Mouse (Mus musculus) thymus, adult 2 months (tissue): ENCODE measurements around the gene Pitpnm2. TPM values are rescaled to one million over a fixed set of nuclear protein-coding genes. Genes with fewer than 3 reads are reported as not detected.
"Not testable (repeated sequence)": the region's sequence is repeated elsewhere in the genome, so short reads cannot be mapped to it uniquely, and the experiment has no call there.

Experiments
- DNase-seq: peaks from one replicate; pipeline ENCODE4 v3.0.0; 2021
- H3K27ac ChIP-seq: fragments of 200-500 bp; 2 replicates; pipeline ENCODE4 v1.5.1; 2012; ENCODE audit warnings: low read length, control low read depth; ENCODE audit not compliant: control insufficient read depth, insufficient read depth
- H3K27me3 ChIP-seq: fragments of 200-500 bp; 2 replicates; pipeline ENCODE4 v1.6.1; 2012; ENCODE audit warnings: mild to moderate bottlenecking, low read length, moderate library complexity, mixed read lengths; ENCODE audit not compliant: control insufficient read depth, insufficient read depth
- H3K36me3 ChIP-seq: fragments of 200-500 bp; 2 replicates; pipeline ENCODE4 v1.6.1; 2012; ENCODE audit warnings: mild to moderate bottlenecking, low read length, moderate library complexity; ENCODE audit not compliant: control insufficient read depth, insufficient read depth
- H3K4me1 ChIP-seq: fragments of 200-500 bp; replicated peaks from 2 replicates; pipeline ENCODE4 v1.6.1; 2012; ENCODE audit warnings: low read length; ENCODE audit not compliant: control insufficient read depth, insufficient read depth
- H3K4me3 ChIP-seq: fragments of 200-500 bp; 2 replicates; pipeline ENCODE4 v1.5.1; 2012; ENCODE audit warnings: mild to moderate bottlenecking, low read length, control low read depth, moderate library complexity; ENCODE audit not compliant: control insufficient read depth, insufficient read depth
- CTCF ChIP-seq: fragments of 200-500 bp; IDR thresholded peaks from 2 replicates; pipeline ENCODE4 v1.5.1; 2012; ENCODE audit warnings: mild to moderate bottlenecking, control low read depth, low read length, moderate library complexity, borderline replicate concordance; ENCODE audit not compliant: control insufficient read depth, poor library complexity, insufficient read depth; ENCODE audit errors: extremely low read depth
- POLR2A ChIP-seq: fragments of 200-500 bp; IDR thresholded peaks from 2 replicates; pipeline ENCODE4 v1.6.1; 2012; ENCODE audit warnings: mild to moderate bottlenecking, low read length, control low read depth, moderate library complexity; ENCODE audit not compliant: control insufficient read depth, poor library complexity, insufficient read depth; ENCODE audit errors: extremely low read depth
- WGBS: fragments of 180-500 bp; shearing (Covaris S2); methylation state at CpG from one replicate; pipeline ENCODE4 v1.1.7; 2018; 5-methylcytosine and 5-hydroxymethylcytosine counted together
- polyA plus RNA-seq: library from polyadenylated mRNA; depleted of rRNA; stranded (reverse); fragments of >200 nt; gene quantifications from 2 replicates; pipeline ENCODE4 v1.2.3, GENCODE M21; 2012

Gene Pitpnm2
- polyA plus RNA-seq, 1 experiment, result 279 TPM

DNA sequence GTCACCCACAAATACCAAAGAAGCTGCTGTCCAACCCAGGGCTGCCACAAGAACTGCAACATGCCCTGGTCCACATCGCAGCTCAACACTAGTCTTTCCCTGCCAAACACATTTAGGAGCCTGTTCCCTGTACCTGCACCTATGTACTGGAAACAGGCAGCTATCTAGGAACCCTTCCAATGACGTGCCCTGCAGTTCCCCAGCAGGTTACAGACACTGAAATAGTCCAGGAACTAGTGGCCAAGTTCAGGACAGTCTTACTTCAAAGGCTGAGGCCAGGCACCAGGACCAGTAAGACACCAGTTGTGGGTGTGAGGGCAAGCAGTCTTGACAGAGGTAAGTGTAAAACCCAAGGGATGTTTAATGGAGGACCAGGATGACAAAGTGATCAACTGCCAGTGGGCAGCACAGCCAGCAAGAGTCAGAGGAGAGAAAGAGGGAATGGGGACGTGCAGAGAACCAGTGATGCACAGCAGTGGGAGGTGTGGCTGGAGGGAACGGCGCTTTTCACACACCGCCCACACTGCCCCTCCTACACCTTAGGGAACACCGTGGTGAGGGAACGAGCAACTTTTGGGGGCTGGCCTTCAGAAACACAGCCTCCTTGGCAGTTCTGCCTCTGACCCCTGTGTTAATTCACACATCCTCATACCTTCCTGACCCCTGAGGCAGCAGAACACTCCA, 31.9 kb downstream of the Pitpnm2 start:
- no peak for TF ChIP-seq CTCF
- no peak for TF ChIP-seq POLR2A
- H3K27me3 ChIP-seq, result no peaks in the 10 kb centered on the region
- no peak overlapping the region for H3K27ac ChIP-seq
- 69% methylated on average over 8 of the region's 8 CpGs for WGBS
- no peak for DNase-seq
- no peak overlapping the region for H3K4me3 ChIP-seq
- peaks cover 84% of the 10 kb centered on the region for H3K4me1 ChIP-seq
- H3K36me3 ChIP-seq, result no peaks in the 10 kb centered on the region

DNA sequence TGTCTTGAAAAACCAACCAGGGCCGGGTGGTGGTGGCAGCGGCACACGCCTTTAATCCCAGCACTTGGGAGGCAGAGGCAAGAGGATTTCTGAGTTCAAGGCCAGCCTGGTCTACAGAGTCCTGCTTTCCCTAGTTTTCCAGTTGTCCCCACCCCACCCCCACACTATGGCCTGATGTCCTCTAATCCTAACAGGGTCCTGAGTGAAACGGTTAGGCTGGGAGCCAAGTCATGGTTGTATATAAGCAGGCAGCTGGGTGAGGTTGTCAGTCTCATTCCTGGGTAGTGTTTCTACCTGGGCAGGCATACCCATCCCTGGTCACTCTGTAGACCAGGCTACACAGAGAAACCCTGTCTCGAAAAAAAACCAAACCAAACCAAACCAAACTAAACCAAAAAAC, 32.5 kb downstream of the Pitpnm2 start:
- peaks cover 81% of the 10 kb centered on the region for H3K4me1 ChIP-seq
- DNase-seq, H3K36me3 ChIP-seq, H3K4me3 ChIP-seq, H3K27me3 ChIP-seq, H3K27ac ChIP-seq: not testable (repeated sequence)
- 92% methylated on average over 5 of the region's 5 CpGs for WGBS

DNA sequence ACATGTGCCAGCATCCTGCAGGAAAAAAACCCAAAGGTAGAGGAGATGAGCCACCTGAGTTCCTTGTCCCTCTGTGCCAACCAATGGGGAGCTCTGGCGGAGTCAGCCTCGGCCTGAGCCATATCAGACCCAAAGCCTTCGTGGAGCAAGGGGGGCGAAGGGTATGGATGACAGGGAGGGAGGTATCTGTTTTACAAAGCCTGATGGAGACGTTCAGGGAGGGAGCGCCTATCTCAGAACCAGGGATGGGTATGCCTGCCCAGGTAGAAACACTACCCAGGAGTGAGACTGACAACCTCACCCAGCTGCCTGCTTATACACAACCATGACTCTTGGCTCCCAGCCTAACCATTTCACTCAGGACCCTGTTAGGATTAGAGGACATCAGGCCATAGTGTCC, 33.2 kb downstream of the Pitpnm2 start:
- TF ChIP-seq POLR2A (no peak), CTCF (no peak)
- WGBS, result 97% methylated on average over 6 of the region's 6 CpGs
- H3K36me3 ChIP-seq, result no peaks in the 10 kb centered on the region
- H3K27me3 ChIP-seq, result no peaks in the 10 kb centered on the region
- no peak for DNase-seq
- no peak overlapping the region for H3K4me3 ChIP-seq
- H3K4me1 ChIP-seq, result peaks cover 80% of the 10 kb centered on the region
- H3K27ac ChIP-seq, result peak overlapping the region; percentile 99

DNA sequence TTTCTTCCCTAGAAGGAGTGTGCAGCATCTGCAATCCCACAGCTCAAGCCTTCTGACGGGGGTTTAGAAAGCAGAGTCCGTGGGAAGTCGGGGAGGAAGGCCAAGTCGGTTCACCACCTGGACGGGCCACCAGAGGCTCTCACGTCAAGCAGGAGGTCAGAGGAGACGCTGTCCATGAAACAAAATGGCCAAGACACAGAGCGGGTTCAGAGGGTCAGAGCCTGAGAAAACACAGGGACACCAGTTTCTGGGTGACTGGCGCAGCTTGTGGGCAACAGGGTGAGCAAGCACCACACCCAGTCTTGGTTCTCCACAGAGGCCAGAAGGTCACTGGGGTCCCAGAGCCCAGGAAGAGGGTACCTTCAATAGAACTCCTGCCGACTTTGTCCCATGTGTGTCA, 33.9 kb downstream of the Pitpnm2 start:
- peak overlapping the region; percentile 99 for H3K27ac ChIP-seq
- H3K4me1 ChIP-seq, result peaks cover 80% of the 10 kb centered on the region
- TF ChIP-seq POLR2A (no peak), CTCF (no peak)
- peak; percentile 33 for DNase-seq
- WGBS, result 79% methylated on average over 10 of the region's 10 CpGs
- H3K27me3 ChIP-seq, result no peaks in the 10 kb centered on the region
- no peaks in the 10 kb centered on the region for H3K36me3 ChIP-seq
- no peak overlapping the region for H3K4me3 ChIP-seq

DNA sequence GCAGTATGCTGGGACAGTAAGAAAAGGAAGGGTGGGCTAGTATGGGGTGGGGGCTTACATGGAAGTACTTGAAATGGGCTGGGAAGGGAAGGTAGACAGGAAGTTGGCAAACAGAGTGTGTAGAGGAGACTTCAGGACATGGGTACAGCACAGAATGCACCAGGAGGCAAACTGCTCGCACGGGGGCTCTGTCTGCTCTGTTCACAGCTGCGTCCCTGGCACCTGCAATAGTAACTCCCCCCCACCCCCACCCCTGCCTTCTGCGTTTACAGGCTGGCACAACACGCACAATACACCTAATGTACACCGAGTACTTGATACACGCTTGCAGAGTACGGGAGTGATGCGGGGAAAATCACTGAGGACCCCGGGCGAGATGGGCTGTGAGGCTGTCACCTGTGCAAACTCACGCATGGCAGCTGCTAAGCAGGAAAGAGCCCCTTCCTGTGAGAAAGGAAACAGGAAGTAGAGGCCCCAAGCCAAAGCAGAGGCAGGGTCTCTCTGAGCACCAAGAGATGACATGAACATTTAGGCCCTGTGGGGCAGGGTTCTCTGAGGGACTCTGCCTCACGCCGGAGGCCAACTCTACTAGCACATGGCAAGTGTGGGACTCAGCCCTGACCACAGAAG, 34.9 kb downstream of the Pitpnm2 start:
- WGBS, result 3% methylated on average over 14 of the region's 14 CpGs
- peak; percentile 81 for DNase-seq
- Histone ChIP-seq H3K4me3 (peak overlapping the region; percentile 21), H3K27me3 (no peaks in the 10 kb centered on the region), H3K27ac (peak overlapping the region; percentile 99), H3K4me1 (peaks cover 82% of the 10 kb centered on the region), H3K36me3 (no peaks in the 10 kb centered on the region)
- TF ChIP-seq POLR2A (peak; percentile 74), CTCF (no peak)

DNA sequence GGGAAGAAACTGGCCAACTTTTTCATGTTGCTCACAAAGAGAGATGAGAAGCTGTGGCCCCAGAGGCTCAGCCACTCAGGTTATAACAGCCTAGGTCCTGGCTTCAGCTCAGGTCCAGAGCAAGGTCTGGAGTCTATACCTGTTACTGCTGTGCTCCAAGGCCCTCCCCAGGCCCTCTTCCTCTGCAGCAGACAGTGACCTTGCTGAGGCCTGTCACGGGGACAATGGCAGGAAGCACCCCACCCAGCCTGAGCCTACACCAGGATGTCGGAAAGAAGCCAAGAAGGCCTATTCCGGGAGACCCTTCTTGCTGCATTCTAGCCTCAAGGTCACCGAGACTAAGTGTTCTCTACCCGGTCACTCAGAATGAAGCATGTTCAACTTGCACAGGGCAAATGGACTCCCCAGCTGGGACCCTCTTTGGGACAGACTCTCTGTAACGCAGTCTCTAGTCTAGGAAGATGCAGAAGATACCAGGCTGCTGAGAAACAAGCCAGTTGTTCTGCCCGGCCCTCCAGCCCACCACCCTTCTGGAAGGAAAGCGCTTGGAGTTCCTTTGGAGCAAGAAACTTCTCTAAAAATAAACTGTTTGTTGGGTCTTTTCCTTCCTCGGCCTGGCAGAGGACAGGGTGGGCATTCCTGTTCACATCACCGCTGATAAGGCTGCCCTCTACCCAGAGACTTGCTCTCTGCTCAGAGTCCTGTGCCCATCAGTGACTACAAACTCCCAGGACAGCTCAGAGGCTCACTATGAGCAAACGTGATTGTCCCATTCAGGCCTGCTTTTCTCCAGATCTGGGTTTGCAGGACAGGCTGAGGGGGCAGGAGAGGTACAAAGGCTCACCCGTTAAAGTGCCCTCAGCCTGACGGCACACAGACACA, 35.7 kb downstream of the Pitpnm2 start:
- Histone ChIP-seq H3K4me3 (no peak overlapping the region), H3K27ac (peak overlapping the region; percentile 99), H3K4me1 (peaks cover 74% of the 10 kb centered on the region), H3K27me3 (no peaks in the 10 kb centered on the region), H3K36me3 (no peaks in the 10 kb centered on the region)
- peak; percentile 75 for DNase-seq
- WGBS, result 61% methylated on average over 13 of the region's 13 CpGs
- TF ChIP-seq POLR2A (peak; percentile 25; the same call in 1 of the 2 replicates), CTCF (no peak)
